Mouse (Mus musculus) liver, embryonic 14.5 days (tissue): Measurements from ENCODE around the gene Churc1.

ENCODE experiments used
- CTCF ChIP-seq: IDR thresholded peaks from 2 replicates; pipeline ENCODE4 v1.5.1; 2016; ENCODE audit warnings: antibody characterized with exemption, low read depth, control low read depth
- EP300 ChIP-seq: IDR thresholded peaks from 2 replicates; pipeline ENCODE4 v1.6.1; 2016; ENCODE audit warnings: antibody characterized with exemption, low read depth

GRCm38 (mm10) chr12:76796938-76797539, 31.7 kb downstream of the Churc1 start:
- TF ChIP-seq CTCF (no peak), EP300 (no peak)
